Mouse (Mus musculus): ENCODE results near the gene Nat9. TPM values are rescaled to one million over a fixed set of nuclear protein-coding genes. Genes with fewer than 3 reads are reported as not detected.

Nat9 gene
- 40.7 and 42.7 TPM in 2 replicates for polyA plus RNA-seq (2021; fragmentation: Nextera tagmentation)
- long read RNA-seq, experiment 1, transcript Nat9-203 (7 exons, 1,204 nt): major isoform, 12 of 28 reads
- long read RNA-seq, experiment 1, partial matches to known transcripts: 7 of 28 reads
- long read RNA-seq, experiment 1, other reads (novel, unspliced or antisense): 4 of 28 reads
- long read RNA-seq, experiment 2, transcript Nat9-203 (7 exons, 1,204 nt): major isoform, 11 of 44 reads
- long read RNA-seq, experiment 2, partial matches to known transcripts: 18 of 44 reads
- long read RNA-seq, experiment 2, other reads (novel, unspliced or antisense): 11 of 44 reads

GRCm38 (mm10) chr11:115187693-115188092 is at the start of gene Nat9:
Gene Nat9 (minus strand): TSS chr11:115187859.

DNA sequence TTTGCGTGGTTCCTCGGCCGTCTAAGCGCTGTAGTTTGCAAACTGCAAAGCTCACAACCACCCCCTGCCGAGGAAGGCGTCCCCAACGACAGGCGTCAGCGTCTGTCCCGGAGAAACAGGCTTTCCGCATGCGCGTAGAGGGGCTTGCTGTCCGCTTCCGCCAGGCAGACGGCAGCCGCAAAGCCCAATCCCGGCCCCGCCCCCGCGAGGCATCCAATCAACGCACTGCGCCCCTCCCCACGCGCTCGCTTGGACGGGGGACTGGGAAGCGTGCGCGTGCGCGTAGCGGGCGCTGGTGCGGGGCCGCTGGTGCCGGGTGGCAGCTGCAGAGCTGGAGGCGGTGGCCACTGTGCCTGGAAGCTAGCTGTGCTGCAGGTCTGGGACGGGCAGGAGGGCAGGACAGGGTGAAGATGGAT is 427 bp downstream of the Nat9 start, which contains the start of gene Tmem104:
Gene Tmem104 (plus strand): TSS at position 264 of the 416 bp plus-strand sequence.

DNA sequence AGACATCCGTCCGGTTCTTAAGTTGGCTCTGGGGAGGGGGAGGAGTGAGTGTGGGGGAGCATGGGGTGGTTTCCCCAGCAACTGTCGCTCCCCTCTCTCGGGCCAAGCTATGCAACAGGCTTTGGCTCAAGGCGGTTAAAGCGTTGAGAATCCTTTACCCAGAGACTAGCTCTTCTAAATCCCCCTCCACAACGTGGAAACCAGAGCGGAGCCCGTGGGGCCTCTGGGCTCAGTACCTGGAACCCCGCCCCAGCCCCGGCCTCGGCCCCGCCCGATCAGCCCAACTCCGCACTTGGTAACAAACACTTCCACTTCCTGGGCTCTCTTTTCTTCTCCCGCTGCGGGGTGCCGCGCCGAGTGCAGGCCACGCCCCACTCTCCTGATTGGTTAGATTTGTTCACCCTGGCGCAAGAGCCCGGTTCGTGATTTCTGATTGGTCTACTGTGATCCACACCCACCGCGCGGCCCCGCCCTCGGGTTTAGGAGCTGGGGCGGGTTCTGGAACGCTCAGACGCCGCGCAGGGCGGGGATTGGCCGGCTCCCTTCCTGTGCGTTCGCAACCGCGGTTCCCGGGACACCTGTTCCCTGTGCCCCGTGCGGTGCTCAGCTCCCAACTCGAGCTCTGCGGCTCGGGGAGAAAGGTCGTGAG is 24.7 kb downstream of the Nat9 start, which contains the start of gene Slc9a3r1:
Gene Slc9a3r1 (plus strand): TSS at position 510 of the 649 bp plus-strand sequence.

GRCm38 (mm10) chr11:115133800-115134199 is 53.9 kb downstream of the Nat9 start, which contains the start of gene Cd300lf:
Gene Cd300lf (minus strand): TSS chr11:115133992.

Other genes with a start within 250 kb of the Nat9 start
- gene Cd300c, start 218.7 kb downstream of the Nat9 start, polyA plus RNA-seq (2021; fragmentation: Nextera tagmentation): not detected in 2 replicates
- 0.05 TPM in 1 of 2 replicates, not detected in the other for gene Cd300ld, start 197.9 kb downstream of the Nat9 start, polyA plus RNA-seq (2021; fragmentation: Nextera tagmentation)
- 5.0 and 6.7 TPM in 2 replicates for gene Cd300c2, start 186.0 kb downstream of the Nat9 start, polyA plus RNA-seq (2021; fragmentation: Nextera tagmentation)
- not detected in 2 replicates for gene Cd300ld2, start 171.7 kb downstream of the Nat9 start, polyA plus RNA-seq (2021; fragmentation: Nextera tagmentation)
- 0.82 and 2.2 TPM in 2 replicates for gene Cd300ld4, start 160.8 kb downstream of the Nat9 start, polyA plus RNA-seq (2021; fragmentation: Nextera tagmentation)
- 0.44 and 0.52 TPM in 2 replicates for gene Cd300ld5, start 150.1 kb downstream of the Nat9 start, polyA plus RNA-seq (2021; fragmentation: Nextera tagmentation)
- gene Cd300ld3, start 139.4 kb downstream of the Nat9 start, polyA plus RNA-seq (2021; fragmentation: Nextera tagmentation): 0.87 and 1.1 TPM in 2 replicates
- 0.06 TPM in 1 of 2 replicates, not detected in the other for gene Cd300e, start 125.7 kb downstream of the Nat9 start, polyA plus RNA-seq (2021; fragmentation: Nextera tagmentation)
- 1.3 and 1.6 TPM in 2 replicates for gene Rab37, start 96.4 kb downstream of the Nat9 start, polyA plus RNA-seq (2021; fragmentation: Nextera tagmentation)
- 0.11 TPM in 1 of 2 replicates, not detected in the other for gene Cd300lf, start 53.9 kb downstream of the Nat9 start, polyA plus RNA-seq (2021; fragmentation: Nextera tagmentation)
- 23.9 and 27.7 TPM in 2 replicates for gene Slc9a3r1, start 24.5 kb downstream of the Nat9 start, polyA plus RNA-seq (2021; fragmentation: Nextera tagmentation)
- gene Tmem104, start 372 bp downstream of the Nat9 start, polyA plus RNA-seq (2021; fragmentation: Nextera tagmentation): 23.0 and 28.3 TPM in 2 replicates
- 3.3 and 5.2 TPM in 2 replicates for gene Grin2c, start 79.4 kb upstream of the Nat9 start, polyA plus RNA-seq (2021; fragmentation: Nextera tagmentation)
- gene Fdxr, start 89.2 kb upstream of the Nat9 start, polyA plus RNA-seq (2021; fragmentation: Nextera tagmentation): 8.5 and 10.7 TPM in 2 replicates
- gene Fads6, start 109.8 kb upstream of the Nat9 start, polyA plus RNA-seq (2021; fragmentation: Nextera tagmentation): 1.7 and 1.9 TPM in 2 replicates
- gene Otop2, start 119.3 kb upstream of the Nat9 start, polyA plus RNA-seq (2021; fragmentation: Nextera tagmentation): 0.29 and 0.97 TPM in 2 replicates
- gene Ush1g, start 134.2 kb upstream of the Nat9 start, polyA plus RNA-seq (2021; fragmentation: Nextera tagmentation): 0.41 and 0.46 TPM in 2 replicates
- gene Otop3, start 146.9 kb upstream of the Nat9 start, polyA plus RNA-seq (2021; fragmentation: Nextera tagmentation): 0.08 and 0.11 TPM in 2 replicates
- 61.2 and 65.4 TPM in 2 replicates for gene Hid1, start 179.9 kb upstream of the Nat9 start, polyA plus RNA-seq (2021; fragmentation: Nextera tagmentation)
- gene Cdr2l, start 194.1 kb upstream of the Nat9 start, polyA plus RNA-seq (2021; fragmentation: Nextera tagmentation): 5.2 and 6.9 TPM in 2 replicates
- 225 and 242 TPM in 2 replicates for gene Mrpl58, start 215.9 kb upstream of the Nat9 start, polyA plus RNA-seq (2021; fragmentation: Nextera tagmentation)
- gene Atp5h, start 232.1 kb upstream of the Nat9 start, polyA plus RNA-seq (2021; fragmentation: Nextera tagmentation): 1,701 and 1,807 TPM in 2 replicates
- 8.3 and 8.7 TPM in 2 replicates for gene Kctd2, start 232.3 kb upstream of the Nat9 start, polyA plus RNA-seq (2021; fragmentation: Nextera tagmentation)

Data from layer of hippocampus, adult 6 months (tissue).